Mouse (Mus musculus) heart, embryonic 13.5 days (tissue): ENCODE measurements around the gene Epha2. TPM values are rescaled to one million over a fixed set of nuclear protein-coding genes. Genes with fewer than 3 reads are reported as not detected.

Experiments used
- ATAC-seq: fragments of 200-750 bp; cut with Nextera tagmentation; 2 replicates; pipeline ENCODE4 v1.8.0; 2017; ENCODE audit warnings: moderate TSS enrichment; ENCODE audit not compliant: insufficient number of reproducible peaks, low FRiP score, low TSS enrichment; ENCODE audit errors: extremely low read depth
- H3K27ac ChIP-seq: fragments of 300-500 bp; sonication (generic); replicated peaks from 2 replicates; pipeline ENCODE4 v1.5.1; 2015; ENCODE audit warnings: moderate library complexity, mild to moderate bottlenecking, inconsistent platforms
- H3K27me3 ChIP-seq: fragments of 300-500 bp; sonication (generic); replicated peaks from 2 replicates; pipeline ENCODE4 v1.6.1; 2015; ENCODE audit warnings: mild to moderate bottlenecking, inconsistent platforms
- H3K36me3 ChIP-seq: fragments of 300-500 bp; sonication (generic); 2 replicates; pipeline ENCODE4 v1.6.1; 2015; ENCODE audit warnings: mild to moderate bottlenecking, inconsistent platforms
- H3K4me1 ChIP-seq: fragments of 300-500 bp; sonication (generic); 2 replicates; pipeline ENCODE4 v1.6.1; 2015; ENCODE audit warnings: inconsistent platforms
- H3K4me2 ChIP-seq: fragments of 300-500 bp; sonication (generic); 2 replicates; pipeline ENCODE4 v1.6.1; 2015; ENCODE audit warnings: inconsistent platforms, mild to moderate bottlenecking, moderate library complexity
- H3K4me3 ChIP-seq: fragments of 300-500 bp; sonication (generic); 2 replicates; pipeline ENCODE4 v1.5.1; 2015; ENCODE audit warnings: moderate library complexity, mild to moderate bottlenecking, inconsistent platforms
- H3K9ac ChIP-seq: fragments of 300-500 bp; sonication (generic); 2 replicates; pipeline ENCODE4 v1.6.1; 2015; ENCODE audit warnings: inconsistent platforms, mild to moderate bottlenecking, moderate library complexity
- H3K9me3 ChIP-seq: fragments of 300-500 bp; sonication (generic); 2 replicates; pipeline ENCODE4 v1.6.1; 2016; ENCODE audit warnings: inconsistent platforms
- WGBS: fragments of 180-500 bp; shearing (Covaris S2); methylation state at CpG from one replicate; pipeline ENCODE4 v1.1.7; 2015; ENCODE audit warnings: mixed read lengths; 5-methylcytosine and 5-hydroxymethylcytosine counted together
- polyA plus RNA-seq: library from polyadenylated mRNA; unstranded; fragments of >200 nt; fragmentation: Nextera tagmentation; extraction: Ambion mirVana; gene quantifications from 2 replicates; pipeline ENCODE4 v1.2.1, GENCODE M21; 2015

The Epha2 gene
- polyA plus RNA-seq, 1 experiment from 2014 or later = 4.0 TPM

DNA sequence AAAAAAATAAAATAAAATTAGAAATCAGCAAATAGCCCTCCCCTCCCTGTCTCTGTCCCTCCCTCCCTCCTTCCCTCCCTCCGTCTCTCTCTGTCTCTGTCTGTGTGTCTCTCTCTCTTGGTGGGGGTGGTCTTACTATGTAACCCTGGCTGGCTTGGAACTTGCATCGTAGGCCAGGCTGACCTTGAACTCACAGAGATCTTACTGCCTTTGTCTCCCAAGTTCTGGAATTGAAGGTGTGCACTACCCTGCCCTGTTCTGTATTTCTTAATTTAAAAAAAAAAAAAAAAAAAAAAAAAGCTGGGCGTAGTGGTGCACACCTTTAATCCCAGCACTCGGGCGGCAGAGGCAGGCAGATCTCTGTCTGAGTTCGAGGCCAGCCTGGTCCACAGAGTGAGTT lies 21.3 kb upstream of the Epha2 start:
- Histone ChIP-seq H3K27ac (no peak overlapping the region), H3K27me3 (no peaks in the 10 kb centered on the region), H3K9me3 (no peaks in the 10 kb centered on the region), H3K4me2 (no peak overlapping the region), H3K9ac (no peak overlapping the region), H3K36me3 (no peaks in the 10 kb centered on the region), H3K4me1 (peaks cover 60% of the 10 kb centered on the region), H3K4me3 (no peak overlapping the region)
- WGBS = 95% methylated on average over 6 of the region's 6 CpGs
- ATAC-seq = no peak

DNA sequence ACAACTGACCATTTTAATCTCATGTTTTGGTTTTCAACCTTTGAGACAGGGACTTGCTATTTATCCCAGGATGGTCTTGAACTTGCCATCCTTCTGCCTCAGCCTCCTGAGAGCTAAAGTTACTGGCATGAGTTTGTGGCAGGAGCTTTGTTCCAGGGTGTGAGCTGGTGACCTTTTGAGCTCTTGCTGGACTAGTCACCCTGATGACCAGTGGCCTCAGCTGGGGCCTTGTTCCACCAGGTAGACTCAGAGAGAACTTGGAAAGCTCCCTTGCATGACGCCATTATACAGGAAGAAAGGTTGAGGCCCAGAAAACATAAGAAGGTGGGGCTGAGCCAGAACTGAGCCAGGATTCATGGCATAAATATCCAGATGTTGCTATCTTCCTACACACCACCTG lies 20.6 kb upstream of the Epha2 start:
- H3K4me1 ChIP-seq = peaks cover 56% of the 10 kb centered on the region
- no peak overlapping the region for H3K9ac ChIP-seq
- no peak overlapping the region for H3K4me2 ChIP-seq
- H3K9me3 ChIP-seq = no peaks in the 10 kb centered on the region
- no peaks in the 10 kb centered on the region for H3K36me3 ChIP-seq
- no peak overlapping the region for H3K4me3 ChIP-seq
- 89% methylated on average over 1 of the region's 1 CpGs for WGBS
- H3K27ac ChIP-seq = no peak overlapping the region
- no peak for ATAC-seq
- H3K27me3 ChIP-seq = no peaks in the 10 kb centered on the region

DNA sequence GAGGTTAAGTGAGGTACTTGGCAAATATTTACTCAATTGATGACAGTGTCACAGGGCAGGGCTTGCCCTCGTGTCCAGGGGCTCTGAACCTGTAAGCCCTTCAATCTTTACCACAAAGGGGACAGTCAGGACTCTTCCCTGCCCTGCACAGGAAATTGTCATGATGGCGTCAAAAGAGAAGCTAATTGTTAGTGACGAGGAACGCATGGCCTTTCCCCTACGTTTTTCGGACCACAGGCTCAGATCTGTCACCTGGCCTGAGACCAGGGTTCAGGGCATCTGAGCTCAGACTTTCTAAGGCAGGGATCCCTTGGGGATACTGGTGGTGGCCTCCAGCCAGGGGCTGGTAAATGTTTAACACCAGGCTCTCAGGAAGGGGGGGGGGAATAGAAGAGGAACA lies 19.9 kb upstream of the Epha2 start:
- Histone ChIP-seq H3K27me3 (no peaks in the 10 kb centered on the region), H3K4me1 (peaks cover 56% of the 10 kb centered on the region), H3K36me3 (no peaks in the 10 kb centered on the region), H3K9ac (no peak overlapping the region), H3K27ac (0 out of 2 replicates have a peak overlapping the region, but pooled peaks have one; percentile 13), H3K4me3 (no peak overlapping the region), H3K4me2 (no peak overlapping the region), H3K9me3 (no peaks in the 10 kb centered on the region)
- WGBS = 47% methylated on average over 6 of the region's 6 CpGs
- no peak for ATAC-seq

GRCm38 (mm10) chr4:141281578-141281977 lies 19.5 kb upstream of the Epha2 start:
- Histone ChIP-seq H3K4me3 (no peak overlapping the region), H3K36me3 (no peaks in the 10 kb centered on the region), H3K9me3 (no peaks in the 10 kb centered on the region), H3K9ac (no peak overlapping the region), H3K27me3 (peaks cover 1% of the 10 kb centered on the region; the same call in 1 of the 2 replicates), H3K27ac (no peak overlapping the region), H3K4me2 (no peak overlapping the region), H3K4me1 (peaks cover 57% of the 10 kb centered on the region)
- no peak for ATAC-seq
- 38% methylated on average over 1 of the region's 1 CpGs for WGBS

DNA sequence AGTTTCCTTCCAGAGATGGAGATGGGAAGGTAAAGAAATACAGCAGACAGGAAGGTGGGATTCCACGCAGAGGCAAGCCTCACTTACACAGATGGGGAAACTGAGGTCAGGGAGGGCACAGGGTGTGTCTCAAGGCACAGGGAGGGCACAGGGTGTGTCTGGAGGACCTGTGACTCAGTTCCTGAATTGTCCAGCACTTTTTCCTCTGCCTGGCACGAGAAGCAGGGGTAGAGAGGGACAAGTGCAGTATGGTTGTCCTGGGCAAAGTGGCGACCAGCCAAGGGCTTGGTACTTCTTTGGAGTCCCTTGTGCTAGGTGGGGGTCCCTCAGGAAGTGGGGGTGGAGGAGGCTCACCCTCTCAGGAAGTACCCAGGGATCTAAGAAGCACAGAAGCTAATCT lies 19.0 kb upstream of the Epha2 start:
- Histone ChIP-seq H3K9ac (no peak overlapping the region), H3K36me3 (no peaks in the 10 kb centered on the region), H3K27me3 (peaks cover 6% of the 10 kb centered on the region; the same call in 1 of the 2 replicates), H3K4me2 (no peak overlapping the region), H3K4me1 (peaks cover 61% of the 10 kb centered on the region), H3K9me3 (no peaks in the 10 kb centered on the region), H3K27ac (no peak overlapping the region), H3K4me3 (no peak overlapping the region)
- WGBS = 66% methylated on average over 3 of the region's 3 CpGs
- ATAC-seq = no peak

- Histone ChIP-seq H3K4me3 (no peak overlapping the region), H3K4me2 (no peak overlapping the region), H3K9me3 (no peaks in the 10 kb centered on the region), H3K9ac (no peak overlapping the region), H3K27ac (no peak overlapping the region), H3K4me1 (peaks cover 62% of the 10 kb centered on the region), H3K36me3 (no peaks in the 10 kb centered on the region), H3K27me3 (peaks cover 9% of the 10 kb centered on the region; the same call in 1 of the 2 replicates)
- no peak for ATAC-seq
- 74% methylated on average over 5 of the region's 5 CpGs for WGBS
Observed at GRCm38 (mm10) chr4:141282623-141283022, 18.4 kb upstream of the Epha2 start.

DNA sequence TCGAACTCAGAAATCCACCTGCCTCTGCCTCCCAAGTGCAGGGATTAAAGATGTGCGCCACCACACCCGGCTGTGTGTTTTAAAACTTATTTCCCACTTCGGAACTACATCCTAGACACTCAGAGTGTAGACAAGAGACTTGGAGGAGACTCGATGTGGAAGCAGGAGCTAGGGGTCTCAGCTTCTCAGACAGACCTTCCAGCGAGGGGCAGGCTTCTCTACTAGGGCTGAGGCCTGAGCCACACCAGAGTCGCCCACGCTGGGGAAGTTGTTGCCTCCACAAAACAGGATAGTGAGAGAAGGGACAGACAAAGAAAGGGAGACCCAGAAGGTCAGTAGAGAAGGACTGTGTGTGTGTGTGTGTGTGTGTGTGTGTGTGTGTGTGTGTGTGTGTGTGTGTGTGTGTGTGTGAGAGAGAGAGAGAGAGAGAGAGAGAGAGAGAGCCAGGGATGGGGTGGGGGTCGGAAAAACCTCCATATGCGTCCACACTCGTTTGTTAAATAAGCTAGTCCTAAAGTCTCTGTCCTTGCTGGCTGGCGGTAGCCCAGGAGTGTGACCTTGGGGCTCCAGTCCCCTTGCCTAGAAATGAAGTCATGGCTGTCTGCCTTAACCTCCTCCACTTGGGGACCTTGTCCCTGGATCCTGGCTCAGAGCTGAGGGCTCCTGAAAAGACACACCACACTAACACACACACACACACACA lies 17.7 kb upstream of the Epha2 start:
- Histone ChIP-seq H3K4me2 (no peak overlapping the region), H3K4me1 (peaks cover 62% of the 10 kb centered on the region), H3K27me3 (peaks cover 16% of the 10 kb centered on the region), H3K9ac (peak overlapping the region; percentile 56), H3K27ac (0 out of 2 replicates have a peak overlapping the region, but pooled peaks have one; percentile 5), H3K36me3 (no peaks in the 10 kb centered on the region), H3K9me3 (no peaks in the 10 kb centered on the region), H3K4me3 (no peak overlapping the region)
- ATAC-seq = no peak
- 58% methylated on average over 11 of the region's 12 CpGs for WGBS

DNA sequence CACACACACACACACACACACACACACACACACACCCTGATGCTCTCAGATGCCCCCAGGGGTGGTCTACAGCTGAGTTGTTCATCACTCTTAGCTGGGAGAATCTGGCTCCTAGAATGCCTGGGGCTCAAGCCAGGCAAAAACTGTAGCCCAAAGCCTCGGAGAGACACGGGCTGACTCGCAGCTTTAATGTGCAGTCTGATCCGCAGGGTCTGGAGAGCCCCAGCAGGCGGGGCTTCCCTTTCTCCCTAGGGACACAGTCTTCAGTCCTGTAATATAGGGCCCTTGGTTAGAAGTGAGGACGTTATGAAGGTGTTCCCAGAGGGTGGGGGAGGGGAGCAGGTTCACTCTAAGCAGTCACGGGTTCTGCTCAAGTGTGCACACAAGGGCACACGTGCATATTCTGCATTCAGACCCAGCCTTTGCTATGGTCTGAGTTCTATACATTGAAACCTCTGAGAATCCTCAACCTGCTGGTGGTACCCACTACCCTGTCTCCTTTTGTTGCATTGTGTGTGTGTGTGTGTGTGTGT lies 17.1 kb upstream of the Epha2 start:
- 0 out of 2 replicates have a peak overlapping the region, but pooled peaks have one; percentile 5 for H3K27ac ChIP-seq

GRCm38 (mm10) chr4:141284486-141284885 lies 16.6 kb upstream of the Epha2 start:
- Histone ChIP-seq H3K9me3 (no peaks in the 10 kb centered on the region), H3K4me2 (no peak overlapping the region), H3K27ac (no peak overlapping the region), H3K27me3 (peaks cover 23% of the 10 kb centered on the region), H3K36me3 (no peaks in the 10 kb centered on the region), H3K9ac (no peak overlapping the region), H3K4me1 (peaks cover 51% of the 10 kb centered on the region), H3K4me3 (no peak overlapping the region)
- no peak for ATAC-seq
- WGBS = 80% methylated on average over 3 of the region's 3 CpGs

More for the DNA sequence above, 17.1 kb upstream of the Epha2 start:
- peaks cover 57% of the 10 kb centered on the region for H3K4me1 ChIP-seq
- no peaks in the 10 kb centered on the region for H3K36me3 ChIP-seq
- H3K4me2 ChIP-seq = no peak overlapping the region
- H3K9ac ChIP-seq = peak overlapping the region; percentile 56
- H3K27me3 ChIP-seq = peaks cover 18% of the 10 kb centered on the region
- H3K4me3 ChIP-seq = no peak overlapping the region
- H3K9me3 ChIP-seq = no peaks in the 10 kb centered on the region
- 17% methylated on average over 8 of the region's 8 CpGs for WGBS
- ATAC-seq = no peak

- no peaks in the 10 kb centered on the region for H3K9me3 ChIP-seq
- no peak overlapping the region for H3K27ac ChIP-seq
- no peak overlapping the region for H3K9ac ChIP-seq
- H3K4me2 ChIP-seq = no peak overlapping the region
- WGBS = 37% methylated on average over 7 of the region's 8 CpGs
- no peaks in the 10 kb centered on the region for H3K36me3 ChIP-seq
- H3K4me1 ChIP-seq = peaks cover 51% of the 10 kb centered on the region
- no peak for ATAC-seq
- H3K27me3 ChIP-seq = peaks cover 28% of the 10 kb centered on the region
- H3K4me3 ChIP-seq = no peak overlapping the region
Observed at GRCm38 (mm10) chr4:141285128-141285527, 15.9 kb upstream of the Epha2 start.

DNA sequence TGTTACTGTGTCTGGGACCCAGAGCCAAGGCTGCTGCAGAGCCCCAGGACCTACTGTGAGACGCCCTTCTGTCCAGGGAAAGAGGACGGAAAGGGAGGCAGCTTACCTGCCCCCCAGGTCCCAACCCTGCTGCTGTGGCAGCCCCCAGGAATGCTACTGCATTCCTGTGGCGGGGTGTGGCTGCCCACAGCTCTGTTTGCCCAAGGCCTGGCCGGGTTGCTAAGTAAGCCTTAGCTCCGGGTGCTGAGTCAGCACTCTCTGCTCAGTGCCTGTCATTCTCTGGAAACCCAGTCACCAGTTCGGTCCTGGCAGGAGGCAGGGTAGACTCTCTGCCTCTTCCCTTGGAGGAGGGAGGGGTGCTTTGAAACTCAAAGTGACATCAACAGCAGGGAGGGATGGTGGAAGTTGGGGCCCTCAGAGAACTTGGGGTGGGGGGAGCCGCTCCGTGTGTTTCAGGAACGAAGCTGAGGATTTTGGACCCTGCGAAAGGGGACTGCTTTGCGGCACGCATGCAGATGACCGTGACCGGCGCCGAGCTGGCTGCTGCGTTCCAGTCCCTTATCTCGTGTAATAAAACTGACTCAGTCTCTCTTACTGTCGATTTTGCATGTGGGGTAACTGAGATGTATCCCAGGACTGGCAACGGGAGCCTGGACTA lies 14.1 kb upstream of the Epha2 start:
- 12% methylated on average over 20 of the region's 20 CpGs for WGBS
- H3K27me3 ChIP-seq = peaks cover 46% of the 10 kb centered on the region
- peaks cover 49% of the 10 kb centered on the region for H3K4me1 ChIP-seq
- no peaks in the 10 kb centered on the region for H3K36me3 ChIP-seq
- no peak for ATAC-seq
- peak overlapping the region; percentile 65 for H3K9ac ChIP-seq
- no peaks in the 10 kb centered on the region for H3K9me3 ChIP-seq
- no peak overlapping the region for H3K27ac ChIP-seq
- H3K4me3 ChIP-seq = peak overlapping the region; percentile 21; the same call in 1 of the 2 replicates
- H3K4me2 ChIP-seq = peak overlapping the region; percentile 62
